Mouse (Mus musculus) testis, adult 2 months (tissue): ENCODE data around the gene Ccdc58. TPM values are rescaled to one million over a fixed set of nuclear protein-coding genes. Genes with fewer than 3 reads are reported as not detected.
"Not testable (repeated sequence)": the region's sequence is repeated elsewhere in the genome, so short reads cannot be mapped to it uniquely, and the experiment has no call there.

Experiments
- H3K27ac ChIP-seq: fragments of 200-500 bp; 2 replicates; pipeline ENCODE4 v1.5.1; 2012; ENCODE audit warnings: low read depth, low read length; ENCODE audit not compliant: control insufficient read depth, insufficient read depth
- H3K27me3 ChIP-seq: fragments of 200-500 bp; 2 replicates; pipeline ENCODE4 v1.6.1; 2012; ENCODE audit warnings: mild to moderate bottlenecking, low read length, moderate library complexity; ENCODE audit not compliant: control insufficient read depth, insufficient read depth
- H3K36me3 ChIP-seq: fragments of 200-500 bp; 2 replicates; pipeline ENCODE4 v1.6.1; 2012; ENCODE audit warnings: mild to moderate bottlenecking, low read length; ENCODE audit not compliant: control insufficient read depth, insufficient read depth
- H3K4me1 ChIP-seq: fragments of 200-500 bp; 2 replicates; pipeline ENCODE4 v1.6.1; 2012; ENCODE audit warnings: low read length; ENCODE audit not compliant: control insufficient read depth, insufficient read depth
- H3K4me3 ChIP-seq: fragments of 200-500 bp; 2 replicates; pipeline ENCODE4 v1.5.1; 2012; ENCODE audit warnings: low read depth, mild to moderate bottlenecking, low read length, moderate library complexity, mixed read lengths; ENCODE audit not compliant: control insufficient read depth
- CTCF ChIP-seq: fragments of 200-500 bp; IDR thresholded peaks from 2 replicates; pipeline ENCODE4 v1.5.1; 2012; ENCODE audit warnings: low read depth, mild to moderate bottlenecking, inconsistent platforms, low read length, moderate library complexity; ENCODE audit not compliant: control insufficient read depth, insufficient read depth, insufficient replicate concordance
- POLR2A ChIP-seq: fragments of 200-500 bp; IDR thresholded peaks from 2 replicates; pipeline ENCODE4 v1.6.1; 2012; ENCODE audit warnings: low read depth, mild to moderate bottlenecking, inconsistent platforms, low read length, moderate library complexity; ENCODE audit not compliant: control insufficient read depth
- polyA plus RNA-seq: library from polyadenylated mRNA; depleted of rRNA; stranded (reverse); fragments of >200 nt; gene quantifications from 2 replicates; pipeline ENCODE4 v1.2.3, GENCODE M21; 2012

Ccdc58 gene
- polyA plus RNA-seq, 1 experiment = 13.0 TPM

DNA sequence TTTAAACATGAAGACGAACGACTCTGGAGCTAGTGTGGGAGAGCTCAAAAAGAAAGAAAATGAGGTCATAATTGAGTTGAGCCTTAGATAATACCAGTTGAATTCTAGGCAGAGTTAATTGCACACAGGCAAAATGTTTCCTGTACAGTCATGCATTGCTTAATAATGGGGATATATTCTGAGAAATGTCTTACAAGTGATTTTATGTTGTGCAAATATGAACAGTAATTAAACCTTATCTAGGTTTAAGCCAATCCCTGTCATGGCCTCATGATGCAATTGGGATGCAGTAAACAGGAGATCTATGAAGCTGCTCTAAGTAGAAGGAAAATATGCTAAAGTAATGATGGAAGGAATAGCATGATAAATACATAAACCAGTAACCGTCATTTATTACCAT, 3.3 kb downstream of the Ccdc58 start:
- H3K27me3 ChIP-seq = no peaks in the 10 kb centered on the region
- no peak overlapping the region for H3K4me3 ChIP-seq
- H3K36me3 ChIP-seq = no peaks in the 10 kb centered on the region
- no peaks in the 10 kb centered on the region for H3K4me1 ChIP-seq
- TF ChIP-seq POLR2A (no peak), CTCF (no peak)
- H3K27ac ChIP-seq = no peak overlapping the region

DNA sequence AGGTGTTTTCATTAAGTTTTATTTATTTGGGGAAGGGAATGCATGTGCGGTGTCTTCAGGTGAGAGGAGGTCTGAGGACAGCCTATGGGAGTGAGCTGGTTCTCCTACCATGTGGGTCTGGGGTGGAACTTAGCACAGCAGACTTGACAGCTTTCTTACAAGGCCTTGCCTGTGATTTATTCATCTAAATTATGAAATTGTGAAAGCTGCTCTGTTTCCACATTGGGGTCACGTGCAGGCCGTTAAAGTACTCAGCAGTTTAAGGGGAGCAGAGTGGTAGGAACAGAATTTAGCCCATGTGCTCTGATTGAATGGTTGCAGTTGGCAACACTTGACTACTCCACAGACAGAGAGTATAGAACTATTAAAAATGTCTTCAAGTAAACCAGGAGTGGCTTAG, 8.4 kb downstream of the Ccdc58 start:
- Histone ChIP-seq H3K4me1 (no peaks in the 10 kb centered on the region), H3K27me3 (no peaks in the 10 kb centered on the region), H3K4me3 (no peak overlapping the region), H3K36me3 (no peaks in the 10 kb centered on the region), H3K27ac (no peak overlapping the region)
- no peak for TF ChIP-seq POLR2A
- no peak for TF ChIP-seq CTCF

DNA sequence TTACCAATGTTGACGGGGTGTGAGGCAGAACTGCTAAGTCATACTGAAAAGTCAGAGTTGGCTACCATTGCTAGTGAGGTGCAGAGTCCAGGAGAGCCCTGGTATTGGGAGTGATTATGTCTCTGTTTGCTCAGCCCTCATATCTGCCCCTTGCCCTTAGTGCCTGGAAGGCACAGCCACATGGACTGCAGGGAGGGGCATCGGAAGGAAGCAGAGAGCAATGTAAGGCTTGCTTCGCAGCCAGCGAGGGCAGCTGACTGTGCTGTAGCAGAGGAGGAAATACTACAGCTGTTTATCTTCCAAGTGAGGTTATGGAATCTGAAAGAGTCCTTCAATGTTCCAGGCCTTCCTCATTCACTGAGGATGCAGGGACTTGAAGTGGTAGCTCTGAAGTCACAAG, 16.4 kb downstream of the Ccdc58 start:
- H3K27ac ChIP-seq = no peak overlapping the region

DNA sequence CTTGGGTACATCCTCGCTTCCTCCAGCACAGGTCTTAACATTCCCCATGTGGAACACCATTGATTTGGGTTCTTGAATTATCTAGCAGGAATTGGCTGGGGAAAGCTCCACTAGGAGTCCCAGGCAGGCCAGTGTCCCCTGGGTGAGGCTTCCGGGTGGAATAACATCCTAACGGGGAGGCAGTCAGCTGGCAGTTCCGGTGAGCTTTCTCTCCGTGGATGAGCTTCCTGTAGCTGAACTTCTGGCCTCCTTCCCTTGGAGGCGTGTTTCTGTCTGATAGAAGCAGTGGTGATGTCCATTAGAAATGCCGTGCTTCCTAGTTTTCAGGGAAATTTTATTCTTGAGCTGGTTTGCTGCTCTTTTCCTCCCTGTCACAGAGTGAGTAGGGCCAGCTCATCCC, 17.6 kb downstream of the Ccdc58 start:
- no peak overlapping the region for H3K4me3 ChIP-seq
- no peak overlapping the region for H3K27ac ChIP-seq
- no peaks in the 10 kb centered on the region for H3K27me3 ChIP-seq
- H3K36me3 ChIP-seq = peaks cover 1% of the 10 kb centered on the region
- no peak for TF ChIP-seq POLR2A
- H3K4me1 ChIP-seq = no peaks in the 10 kb centered on the region

More for the DNA sequence above, 16.4 kb downstream of the Ccdc58 start:
- no peak overlapping the region for H3K4me3 ChIP-seq
- H3K4me1 ChIP-seq = no peaks in the 10 kb centered on the region
- H3K27me3 ChIP-seq = no peaks in the 10 kb centered on the region
- H3K36me3 ChIP-seq = peaks cover 1% of the 10 kb centered on the region
- no peak for TF ChIP-seq CTCF
- no peak for TF ChIP-seq POLR2A

DNA sequence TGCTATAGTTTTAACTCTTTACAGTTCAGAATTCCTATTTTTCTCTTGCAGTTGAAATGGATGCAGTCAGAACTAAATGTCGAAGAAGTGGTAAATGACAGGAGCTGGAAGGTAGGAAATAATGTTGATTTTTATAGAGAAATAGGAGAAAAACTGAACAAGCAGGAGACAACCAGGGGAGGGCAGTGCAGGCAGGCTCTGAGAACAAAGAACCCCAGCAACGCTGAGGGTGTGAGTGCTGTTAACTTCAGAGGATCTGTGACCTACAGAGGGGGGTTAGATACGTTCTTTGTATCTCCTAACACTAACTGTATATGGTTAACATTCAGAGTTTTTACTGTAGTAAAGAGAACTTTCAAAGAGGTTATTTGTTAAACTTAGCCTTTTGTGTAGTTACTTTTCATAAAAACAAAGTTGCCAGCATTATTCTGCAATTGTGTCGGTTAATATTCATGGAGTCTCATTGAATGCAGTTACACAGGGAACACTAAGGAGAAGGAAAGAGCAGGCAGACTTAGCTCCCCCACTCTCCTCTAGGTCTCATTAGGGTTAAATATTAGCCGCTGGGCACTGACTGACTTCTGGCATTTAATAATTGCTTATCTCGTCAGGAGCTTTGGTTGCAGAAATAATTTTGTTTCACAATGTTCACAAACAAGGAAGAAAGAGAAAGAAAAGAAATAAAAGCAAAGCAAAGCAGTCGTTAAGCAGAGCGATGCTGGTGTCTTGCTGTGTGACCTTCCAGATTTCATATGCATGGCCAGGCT, 18.5 kb downstream of the Ccdc58 start:
- H3K36me3 ChIP-seq = peaks cover 1% of the 10 kb centered on the region
- no peak for TF ChIP-seq POLR2A
- TF ChIP-seq CTCF = no peak

DNA sequence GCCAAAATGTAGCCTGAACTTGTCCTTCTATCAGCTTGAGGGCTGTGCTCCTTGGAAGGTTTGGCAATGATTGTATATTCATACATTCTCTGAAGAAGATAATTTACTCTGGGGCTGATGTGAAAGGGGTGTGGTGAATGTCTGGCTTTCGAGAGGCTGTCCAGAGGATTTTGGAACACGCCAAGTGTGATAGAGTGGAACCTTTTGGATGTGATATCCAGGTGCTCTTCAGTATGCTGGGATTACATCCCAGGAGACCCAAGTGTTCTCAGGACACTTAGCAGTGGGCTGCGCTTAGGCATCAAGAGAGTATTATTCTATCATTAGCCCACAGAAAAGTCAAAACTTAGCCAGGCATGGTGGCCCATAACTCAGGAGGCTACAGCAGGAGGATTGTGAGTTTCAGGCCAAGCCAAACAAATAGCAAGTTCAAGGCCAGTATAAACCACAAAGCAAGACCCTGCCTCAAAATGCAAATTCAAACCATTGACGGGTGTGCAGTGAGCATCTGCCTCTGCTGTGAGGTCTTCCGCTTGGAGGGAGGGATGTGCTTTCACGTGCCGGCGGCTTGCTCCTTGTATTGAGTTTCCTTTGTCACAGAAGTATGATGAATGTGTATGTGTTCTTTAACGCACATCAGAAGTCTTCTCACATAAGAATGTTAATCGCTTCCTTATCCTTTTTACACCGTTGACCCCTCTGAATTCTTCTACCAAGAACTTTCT, 19.5 kb downstream of the Ccdc58 start:
- no peak for TF ChIP-seq CTCF
- TF ChIP-seq POLR2A = no peak
- Histone ChIP-seq H3K4me3 (no peak overlapping the region), H3K27me3 (no peaks in the 10 kb centered on the region), H3K4me1 (no peaks in the 10 kb centered on the region), H3K27ac (no peak overlapping the region), H3K36me3 (peaks cover 1% of the 10 kb centered on the region)

More for the DNA sequence above, 18.5 kb downstream of the Ccdc58 start:
- H3K4me3 ChIP-seq = no peak overlapping the region
- no peaks in the 10 kb centered on the region for H3K27me3 ChIP-seq
- H3K27ac ChIP-seq = no peak overlapping the region
- no peaks in the 10 kb centered on the region for H3K4me1 ChIP-seq

DNA sequence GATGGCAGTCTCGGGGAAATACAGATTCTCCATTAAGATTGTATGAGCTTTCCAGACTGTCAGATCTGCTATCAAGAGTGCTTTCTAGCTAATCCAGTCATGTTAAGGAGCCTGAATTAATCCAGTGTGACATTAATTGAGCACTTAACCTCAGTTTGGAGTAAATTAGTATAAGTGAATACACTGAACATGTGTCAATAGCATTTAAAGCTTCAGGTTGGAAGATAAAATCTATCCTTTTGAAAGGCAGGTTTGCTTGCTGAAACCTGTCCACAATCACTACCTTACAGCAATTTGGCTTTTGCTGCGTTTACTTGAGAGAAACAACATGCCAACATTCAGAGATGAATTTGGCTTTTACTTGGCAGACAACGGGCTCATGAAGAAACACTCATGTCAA, 22.6 kb downstream of the Ccdc58 start:
- H3K27ac ChIP-seq = no peak overlapping the region
- H3K4me1 ChIP-seq = no peaks in the 10 kb centered on the region
- no peaks in the 10 kb centered on the region for H3K27me3 ChIP-seq
- TF ChIP-seq POLR2A (no peak), CTCF (no peak)
- peaks cover 1% of the 10 kb centered on the region; the same call in 1 of the 2 replicates for H3K36me3 ChIP-seq
- H3K4me3 ChIP-seq = no peak overlapping the region

DNA sequence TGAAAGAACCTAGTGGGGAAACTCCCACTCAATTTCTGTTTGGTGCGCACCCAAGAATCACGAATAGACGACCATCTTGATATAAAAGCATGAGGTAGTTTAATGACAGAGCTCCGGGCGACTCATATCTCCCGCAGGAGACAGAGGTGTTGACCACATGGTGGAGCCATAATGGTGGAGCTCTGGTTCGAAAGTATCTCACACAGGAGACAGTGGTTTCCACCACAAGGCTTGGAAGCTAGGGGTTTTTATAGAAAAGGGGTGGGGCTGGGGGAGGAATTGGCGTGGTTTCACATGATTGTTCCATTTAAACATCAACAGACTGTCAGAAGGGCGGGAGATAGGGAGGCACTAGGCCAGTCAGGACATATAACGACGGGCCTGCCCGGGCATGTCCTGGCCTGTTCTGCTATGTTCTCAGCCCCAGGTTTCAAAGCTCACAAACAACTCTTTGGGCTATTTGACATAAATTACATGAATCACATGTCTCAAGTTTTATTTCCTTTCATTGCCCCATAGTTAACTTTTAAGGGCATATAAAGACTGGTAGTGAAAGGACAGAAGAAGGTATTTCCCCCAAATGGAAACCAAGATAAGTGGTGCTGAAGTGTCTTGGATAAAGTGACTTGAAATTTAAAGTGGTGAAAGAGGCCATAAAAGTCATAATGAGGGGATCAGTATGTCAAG, 26.5 kb downstream of the Ccdc58 start:
- not testable (repeated sequence) for H3K36me3 ChIP-seq, H3K4me3 ChIP-seq, H3K27ac ChIP-seq, H3K27me3 ChIP-seq, H3K4me1 ChIP-seq
